Mouse (Mus musculus): ENCODE results near the gene Syn3. TPM values are rescaled to one million over a fixed set of nuclear protein-coding genes. Genes with fewer than 3 reads are reported as not detected.

The Syn3 gene
- polyA plus RNA-seq, 1 experiment from 2014 or later: 3.7 TPM

- H3K4me3 ChIP-seq (ENCODE audit: low read depth, low read length): no peak overlapping the region
- H3K4me1 ChIP-seq (replicated peaks; ENCODE audit: control insufficient read depth, insufficient read depth, low read length): peaks cover 14% of the 10 kb centered on the region; the same call in 1 of the 2 replicates
- no peak overlapping the region for H3K27ac ChIP-seq (ENCODE audit: low read depth)
- no peak overlapping the region for H3K4me2 ChIP-seq (ENCODE audit: low read length)
- DNase-seq (ENCODE audit: low spot score) (no peak), ATAC-seq (replicated peaks; ENCODE audit: low FRiP score, low TSS enrichment, low read depth) (peak; percentile 49; the same call in 1 of the 2 replicates)
- no peaks in the 10 kb centered on the region for H3K9me3 ChIP-seq (ENCODE audit: control insufficient read depth, low read length)
- peaks cover 21% of the 10 kb centered on the region for H3K36me3 ChIP-seq (ENCODE audit: control insufficient read depth, insufficient read depth, low read length)
- H3K9ac ChIP-seq (ENCODE audit: low read length): no peak overlapping the region
- WGBS: 26% methylated on average over 3 of the region's 3 CpGs
- H3K27me3 ChIP-seq (replicated peaks; ENCODE audit: control insufficient read depth, insufficient read depth, low read length): no peaks in the 10 kb centered on the region
Observed at GRCm38 (mm10) chr10:86346235-86346840, 152.4 kb downstream of the Syn3 start.

- 89% methylated on average over 9 of the region's 9 CpGs for WGBS
Observed at GRCm38 (mm10) chr10:86345645-86346044, 153.1 kb downstream of the Syn3 start.

GRCm38 (mm10) chr10:86344654-86345053, 154.0 kb downstream of the Syn3 start:
- Histone ChIP-seq H3K9me3 (ENCODE audit: control insufficient read depth, low read length) (no peaks in the 10 kb centered on the region), H3K4me1 (replicated peaks; ENCODE audit: control insufficient read depth, insufficient read depth, low read length) (peaks cover 23% of the 10 kb centered on the region), H3K4me2 (ENCODE audit: low read length) (no peak overlapping the region), H3K4me3 (ENCODE audit: low read depth, low read length) (no peak overlapping the region), H3K27ac (ENCODE audit: low read depth) (no peak overlapping the region), H3K9ac (ENCODE audit: low read length) (no peak overlapping the region), H3K36me3 (ENCODE audit: control insufficient read depth, insufficient read depth, low read length) (peaks cover 21% of the 10 kb centered on the region), H3K27me3 (replicated peaks; ENCODE audit: control insufficient read depth, insufficient read depth, low read length) (no peaks in the 10 kb centered on the region)
- DNase-seq (ENCODE audit: low spot score): no peak
- ATAC-seq (replicated peaks; ENCODE audit: low FRiP score, low TSS enrichment, low read depth): no peak
- WGBS: 86% methylated on average over 6 of the region's 6 CpGs

More at GRCm38 (mm10) chr10:86345645-86346044, 153.1 kb downstream of the Syn3 start:
- H3K27ac ChIP-seq (ENCODE audit: low read depth): no peak overlapping the region
- H3K4me3 ChIP-seq (ENCODE audit: low read depth, low read length): no peak overlapping the region
- peaks cover 14% of the 10 kb centered on the region; the same call in 1 of the 2 replicates for H3K4me1 ChIP-seq (replicated peaks; ENCODE audit: control insufficient read depth, insufficient read depth, low read length)
- no peak overlapping the region for H3K4me2 ChIP-seq (ENCODE audit: low read length)
- H3K36me3 ChIP-seq (ENCODE audit: control insufficient read depth, insufficient read depth, low read length): peaks cover 21% of the 10 kb centered on the region
- ATAC-seq (replicated peaks; ENCODE audit: low FRiP score, low TSS enrichment, low read depth): no peak
- H3K27me3 ChIP-seq (replicated peaks; ENCODE audit: control insufficient read depth, insufficient read depth, low read length): no peaks in the 10 kb centered on the region
- H3K9ac ChIP-seq (ENCODE audit: low read length): no peak overlapping the region
- H3K9me3 ChIP-seq (ENCODE audit: control insufficient read depth, low read length): no peaks in the 10 kb centered on the region
- DNase-seq (ENCODE audit: low spot score): no peak

GRCm38 (mm10) chr10:86343931-86344330, 154.8 kb downstream of the Syn3 start:
- peaks cover 21% of the 10 kb centered on the region for H3K36me3 ChIP-seq (ENCODE audit: control insufficient read depth, insufficient read depth, low read length)
- no peak overlapping the region for H3K4me2 ChIP-seq (ENCODE audit: low read length)
- no peak for DNase-seq (ENCODE audit: low spot score)
- no peak overlapping the region for H3K9ac ChIP-seq (ENCODE audit: low read length)
- H3K27me3 ChIP-seq (replicated peaks; ENCODE audit: control insufficient read depth, insufficient read depth, low read length): no peaks in the 10 kb centered on the region
- peaks cover 27% of the 10 kb centered on the region for H3K4me1 ChIP-seq (replicated peaks; ENCODE audit: control insufficient read depth, insufficient read depth, low read length)
- 90% methylated on average over 7 of the region's 7 CpGs for WGBS
- H3K27ac ChIP-seq (ENCODE audit: low read depth): no peak overlapping the region
- H3K4me3 ChIP-seq (ENCODE audit: low read depth, low read length): no peak overlapping the region
- H3K9me3 ChIP-seq (ENCODE audit: control insufficient read depth, low read length): no peaks in the 10 kb centered on the region
- no peak for ATAC-seq (replicated peaks; ENCODE audit: low FRiP score, low TSS enrichment, low read depth)

- no peak overlapping the region for H3K4me2 ChIP-seq (ENCODE audit: low read length)
- peaks cover 21% of the 10 kb centered on the region for H3K36me3 ChIP-seq (ENCODE audit: control insufficient read depth, insufficient read depth, low read length)
- WGBS: 87% methylated on average over 6 of the region's 6 CpGs
- H3K9me3 ChIP-seq (ENCODE audit: control insufficient read depth, low read length): no peaks in the 10 kb centered on the region
- H3K9ac ChIP-seq (ENCODE audit: low read length): no peak overlapping the region
- no peak overlapping the region for H3K4me3 ChIP-seq (ENCODE audit: low read depth, low read length)
- ATAC-seq (replicated peaks; ENCODE audit: low FRiP score, low TSS enrichment, low read depth) (no peak), DNase-seq (ENCODE audit: low spot score) (no peak)
- no peak overlapping the region for H3K27ac ChIP-seq (ENCODE audit: low read depth)
- peaks cover 27% of the 10 kb centered on the region for H3K4me1 ChIP-seq (replicated peaks; ENCODE audit: control insufficient read depth, insufficient read depth, low read length)
- no peaks in the 10 kb centered on the region for H3K27me3 ChIP-seq (replicated peaks; ENCODE audit: control insufficient read depth, insufficient read depth, low read length)
Observed at GRCm38 (mm10) chr10:86343362-86343761, 155.3 kb downstream of the Syn3 start.

- Histone ChIP-seq H3K4me3 (ENCODE audit: low read depth, low read length) (no peak overlapping the region), H3K9ac (ENCODE audit: low read length) (no peak overlapping the region), H3K27ac (ENCODE audit: low read depth) (no peak overlapping the region), H3K4me1 (replicated peaks; ENCODE audit: control insufficient read depth, insufficient read depth, low read length) (peaks cover 27% of the 10 kb centered on the region), H3K4me2 (ENCODE audit: low read length) (no peak overlapping the region), H3K9me3 (ENCODE audit: control insufficient read depth, low read length) (no peaks in the 10 kb centered on the region), H3K27me3 (replicated peaks; ENCODE audit: control insufficient read depth, insufficient read depth, low read length) (no peaks in the 10 kb centered on the region), H3K36me3 (ENCODE audit: control insufficient read depth, insufficient read depth, low read length) (peaks cover 18% of the 10 kb centered on the region)
- DNase-seq (ENCODE audit: low spot score): no peak
- ATAC-seq (replicated peaks; ENCODE audit: low FRiP score, low TSS enrichment, low read depth): peak; percentile 61
- 61% methylated on average over 7 of the region's 7 CpGs for WGBS
Observed at GRCm38 (mm10) chr10:86342713-86343112, 156.0 kb downstream of the Syn3 start.

- Histone ChIP-seq H3K9me3 (ENCODE audit: control insufficient read depth, low read length) (no peaks in the 10 kb centered on the region), H3K27me3 (replicated peaks; ENCODE audit: control insufficient read depth, insufficient read depth, low read length) (no peaks in the 10 kb centered on the region), H3K4me3 (ENCODE audit: low read depth, low read length) (no peak overlapping the region), H3K27ac (ENCODE audit: low read depth) (no peak overlapping the region), H3K9ac (ENCODE audit: low read length) (no peak overlapping the region), H3K36me3 (ENCODE audit: control insufficient read depth, insufficient read depth, low read length) (peaks cover 17% of the 10 kb centered on the region; the same call in 1 of the 2 replicates), H3K4me2 (ENCODE audit: low read length) (no peak overlapping the region), H3K4me1 (replicated peaks; ENCODE audit: control insufficient read depth, insufficient read depth, low read length) (peaks cover 27% of the 10 kb centered on the region)
- no peak for DNase-seq (ENCODE audit: low spot score)
- WGBS: 84% methylated on average over 4 of the region's 4 CpGs
- ATAC-seq (replicated peaks; ENCODE audit: low FRiP score, low TSS enrichment, low read depth): no peak
Observed at GRCm38 (mm10) chr10:86342151-86342550, 156.5 kb downstream of the Syn3 start.

- Histone ChIP-seq H3K27ac (ENCODE audit: low read depth) (no peak overlapping the region), H3K4me2 (ENCODE audit: low read length) (no peak overlapping the region), H3K9me3 (ENCODE audit: control insufficient read depth, low read length) (no peaks in the 10 kb centered on the region), H3K4me1 (replicated peaks; ENCODE audit: control insufficient read depth, insufficient read depth, low read length) (peaks cover 27% of the 10 kb centered on the region), H3K27me3 (replicated peaks; ENCODE audit: control insufficient read depth, insufficient read depth, low read length) (no peaks in the 10 kb centered on the region), H3K9ac (ENCODE audit: low read length) (no peak overlapping the region), H3K36me3 (ENCODE audit: control insufficient read depth, insufficient read depth, low read length) (peaks cover 17% of the 10 kb centered on the region; the same call in 1 of the 2 replicates), H3K4me3 (ENCODE audit: low read depth, low read length) (no peak overlapping the region)
- ATAC-seq (replicated peaks; ENCODE audit: low FRiP score, low TSS enrichment, low read depth) (no peak), DNase-seq (ENCODE audit: low spot score) (no peak)
- 54% methylated on average over 8 of the region's 8 CpGs for WGBS
Observed at GRCm38 (mm10) chr10:86341589-86341988, 157.1 kb downstream of the Syn3 start.

- ATAC-seq (replicated peaks; ENCODE audit: low FRiP score, low TSS enrichment, low read depth) (no peak), DNase-seq (ENCODE audit: low spot score) (no peak)
- no peak overlapping the region for H3K27ac ChIP-seq (ENCODE audit: low read depth)
- WGBS: 78% methylated on average over 3 of the region's 3 CpGs
- no peaks in the 10 kb centered on the region for H3K27me3 ChIP-seq (replicated peaks; ENCODE audit: control insufficient read depth, insufficient read depth, low read length)
- peaks cover 25% of the 10 kb centered on the region for H3K4me1 ChIP-seq (replicated peaks; ENCODE audit: control insufficient read depth, insufficient read depth, low read length)
- no peak overlapping the region for H3K4me3 ChIP-seq (ENCODE audit: low read depth, low read length)
- no peaks in the 10 kb centered on the region for H3K9me3 ChIP-seq (ENCODE audit: control insufficient read depth, low read length)
- no peak overlapping the region for H3K4me2 ChIP-seq (ENCODE audit: low read length)
- H3K9ac ChIP-seq (ENCODE audit: low read length): no peak overlapping the region
- peaks cover 17% of the 10 kb centered on the region; the same call in 1 of the 2 replicates for H3K36me3 ChIP-seq (ENCODE audit: control insufficient read depth, insufficient read depth, low read length)
Observed at GRCm38 (mm10) chr10:86340991-86341527, 157.6 kb downstream of the Syn3 start.
